Mouse (Mus musculus) intestine, embryonic 14.5 days (tissue): ENCODE data around the gene Mtf1. TPM values are rescaled to one million over a fixed set of nuclear protein-coding genes. Genes with fewer than 3 reads are reported as not detected.

Experiments
- ATAC-seq: fragments of 200-750 bp; cut with Nextera tagmentation; replicated peaks from 2 replicates; pipeline ENCODE4 v1.8.0; 2017; ENCODE audit warnings: low read depth, moderate number of reproducible peaks, moderate TSS enrichment, moderate library complexity; ENCODE audit not compliant: low FRiP score, low TSS enrichment
- DNase-seq: peaks from one replicate; pipeline ENCODE4 v3.0.0-alpha.2; 2018; ENCODE audit warnings: low spot score
- H3K27ac ChIP-seq: fragments of 300-500 bp; sonication (generic); 2 replicates; pipeline ENCODE4 v1.5.1; 2014; ENCODE audit warnings: low read depth, mild to moderate bottlenecking, control low read depth
- H3K27me3 ChIP-seq: fragments of 300-500 bp; sonication (generic); replicated peaks from 2 replicates; pipeline ENCODE4 v1.6.1; 2014; ENCODE audit warnings: low read length, control low read depth; ENCODE audit not compliant: control insufficient read depth, insufficient read depth
- H3K36me3 ChIP-seq: fragments of 300-500 bp; sonication (generic); 2 replicates; pipeline ENCODE4 v1.6.1; 2014; ENCODE audit warnings: low read length, control low read depth; ENCODE audit not compliant: control insufficient read depth, insufficient read depth
- H3K4me1 ChIP-seq: fragments of 300-500 bp; sonication (generic); replicated peaks from 2 replicates; pipeline ENCODE4 v1.6.1; 2014; ENCODE audit warnings: low read length, control low read depth, mixed read lengths; ENCODE audit not compliant: control insufficient read depth, insufficient read depth
- H3K4me2 ChIP-seq: fragments of 300-500 bp; sonication (generic); 2 replicates; pipeline ENCODE4 v1.6.1; 2014; ENCODE audit warnings: low read length
- H3K4me3 ChIP-seq: fragments of 300-500 bp; sonication (generic); 2 replicates; pipeline ENCODE4 v1.5.1; 2014; ENCODE audit warnings: low read depth, low read length, control low read depth, mixed read lengths
- H3K9ac ChIP-seq: fragments of 300-500 bp; sonication (generic); 2 replicates; pipeline ENCODE4 v1.6.1; 2014; ENCODE audit warnings: mild to moderate bottlenecking, low read length
- H3K9me3 ChIP-seq: fragments of 300-500 bp; sonication (generic); 2 replicates; pipeline ENCODE4 v1.6.1; 2016; ENCODE audit warnings: low read length, control low read depth; ENCODE audit not compliant: control insufficient read depth
- WGBS: fragments of 180-500 bp; shearing (Covaris S2); extraction: QIAGEN DNeasy Blood & Tissue Kit; methylation state at CpG from one replicate; pipeline ENCODE4 v1.1.7; 2014; 5-methylcytosine and 5-hydroxymethylcytosine counted together
- polyA plus RNA-seq: library from polyadenylated mRNA; unstranded; fragments of >200 nt; fragmentation: Nextera tagmentation; extraction: Ambion mirVana; gene quantifications from 2 replicates; pipeline ENCODE4 v1.2.1, GENCODE M21; 2014

Mtf1 gene
- polyA plus RNA-seq, 1 experiment from 2014 or later = 11.9 TPM

- H3K36me3 ChIP-seq = peaks cover 21% of the 10 kb centered on the region
- under 1% methylated on average over 74 of the region's 75 CpGs for WGBS
- peak within 1 kb of the TSS; percentile 88 for H3K9ac ChIP-seq
- ATAC-seq (peak; percentile 79), DNase-seq (peak; percentile 74)
- peaks cover 16% of the 10 kb centered on the region for H3K4me1 ChIP-seq
- peak within 1 kb of the TSS; percentile 89 for H3K4me2 ChIP-seq
- H3K9me3 ChIP-seq = no peaks in the 10 kb centered on the region
- peak within 1 kb of the TSS; percentile 90 for H3K4me3 ChIP-seq
- H3K27me3 ChIP-seq = no peaks in the 10 kb centered on the region
- peak within 1 kb of the TSS; percentile 91 for H3K27ac ChIP-seq
Observed at GRCm38 (mm10) chr4:124850933-124851658, 49.2 kb downstream of the Mtf1 start, which contains the start of gene 1110065P20Rik. Gene 1110065P20Rik (minus strand): TSS chr4:124851196.

DNA sequence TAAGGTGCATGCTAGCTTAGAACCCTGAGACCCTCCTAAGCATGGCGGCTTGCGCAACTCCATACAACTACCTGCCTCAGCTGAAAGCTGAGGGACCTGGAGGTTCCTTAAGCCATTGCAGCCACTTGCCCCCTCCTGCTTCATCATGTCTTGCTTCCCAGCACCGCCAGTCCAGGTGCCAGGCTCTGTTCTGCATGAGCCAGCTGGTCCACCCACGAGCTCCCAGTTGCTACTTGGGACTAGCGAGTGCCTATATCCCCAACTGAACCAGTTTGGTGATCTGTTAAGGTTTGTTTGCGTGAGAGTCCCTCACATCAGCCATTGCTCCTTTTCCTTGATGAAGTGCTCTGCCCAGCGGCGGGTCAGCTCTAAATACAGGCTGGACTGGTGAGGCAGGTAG lies 54.4 kb downstream of the Mtf1 start:
- H3K4me2 ChIP-seq = no peak overlapping the region
- no peak overlapping the region for H3K4me3 ChIP-seq
- peaks cover 8% of the 10 kb centered on the region for H3K27me3 ChIP-seq
- H3K27ac ChIP-seq = no peak overlapping the region
- no peak overlapping the region for H3K9ac ChIP-seq
- H3K36me3 ChIP-seq = peaks cover 29% of the 10 kb centered on the region
- DNase-seq = no peak
- no peaks in the 10 kb centered on the region for H3K9me3 ChIP-seq
- WGBS = 95% methylated on average over 8 of the region's 8 CpGs
- H3K4me1 ChIP-seq = peaks cover 8% of the 10 kb centered on the region
- no peak for ATAC-seq

DNA sequence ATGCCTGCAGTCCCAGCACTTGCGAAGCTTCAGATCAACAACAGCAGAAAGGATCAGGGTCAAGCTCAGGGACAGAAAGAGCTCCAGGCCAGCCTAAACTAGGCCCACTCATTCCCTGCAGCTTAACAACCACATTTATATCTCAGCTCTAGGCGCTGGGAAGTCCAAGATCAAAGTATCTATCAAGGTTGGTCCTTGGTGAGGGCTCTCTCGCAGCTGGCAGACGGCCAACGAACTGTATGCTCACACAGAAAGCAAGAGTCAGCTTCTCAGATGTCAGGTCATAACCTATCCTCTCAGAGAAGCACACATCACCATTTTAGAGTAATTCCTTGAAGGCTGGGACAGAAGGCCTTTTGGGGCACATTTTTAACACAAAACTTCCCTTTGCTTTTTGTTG lies 56.5 kb downstream of the Mtf1 start:
- peaks cover 29% of the 10 kb centered on the region for H3K36me3 ChIP-seq
- no peaks in the 10 kb centered on the region for H3K9me3 ChIP-seq
- H3K27me3 ChIP-seq = peaks cover 28% of the 10 kb centered on the region
- DNase-seq (no peak), ATAC-seq (no peak)
- H3K27ac ChIP-seq = no peak overlapping the region
- H3K4me2 ChIP-seq = no peak overlapping the region
- no peak overlapping the region for H3K9ac ChIP-seq
- 70% methylated on average over 5 of the region's 5 CpGs for WGBS
- H3K4me3 ChIP-seq = no peak overlapping the region
- H3K4me1 ChIP-seq = no peaks in the 10 kb centered on the region

DNA sequence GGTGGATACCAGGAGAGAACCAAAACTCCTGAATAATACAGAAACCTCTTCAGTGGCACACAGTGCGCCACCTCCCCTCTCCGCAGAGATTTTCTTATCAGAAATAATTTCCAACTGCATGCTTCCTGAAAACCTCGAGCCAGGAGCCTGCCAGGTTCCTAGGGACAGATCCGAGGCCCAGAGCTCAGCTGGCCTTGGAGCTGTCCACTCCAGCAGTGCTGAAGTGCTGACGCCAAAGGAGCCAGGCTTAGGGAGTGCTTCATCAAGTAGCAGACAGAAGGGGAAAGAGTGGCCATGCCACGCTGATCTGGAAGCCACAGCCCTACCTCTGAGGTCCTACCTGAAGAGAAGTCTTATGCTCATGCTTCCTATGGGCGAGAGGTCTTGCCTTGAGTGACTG lies 58.5 kb downstream of the Mtf1 start:
- H3K4me3 ChIP-seq = no peak overlapping the region
- DNase-seq = peak; percentile 95
- H3K9ac ChIP-seq = no peak overlapping the region
- no peaks in the 10 kb centered on the region for H3K4me1 ChIP-seq
- H3K9me3 ChIP-seq = no peaks in the 10 kb centered on the region
- H3K27ac ChIP-seq = no peak overlapping the region
- peaks cover 33% of the 10 kb centered on the region for H3K27me3 ChIP-seq
- no peak overlapping the region for H3K4me2 ChIP-seq
- H3K36me3 ChIP-seq = peaks cover 14% of the 10 kb centered on the region
- 0 out of 2 replicates have a peak, but pooled peaks have one; percentile 16 for ATAC-seq
- WGBS = 12% methylated on average over 7 of the region's 7 CpGs

GRCm38 (mm10) chr4:124861283-124862188 lies 59.6 kb downstream of the Mtf1 start, which contains the start of gene Maneal:
Gene Maneal (minus strand): TSS chr4:124862171.
- no peaks in the 10 kb centered on the region for H3K4me1 ChIP-seq
- H3K4me2 ChIP-seq = peak within 1 kb of the TSS; percentile 72
- peaks cover 4% of the 10 kb centered on the region for H3K36me3 ChIP-seq
- DNase-seq = no peak
- 0 out of 2 replicates have a peak within 1 kb of the TSS, but pooled peaks have one; percentile 27 for H3K9ac ChIP-seq
- no peaks in the 10 kb centered on the region for H3K9me3 ChIP-seq
- 5% methylated on average over 60 of the region's 77 CpGs for WGBS
- peak within 1 kb of the TSS; percentile 39 for H3K4me3 ChIP-seq
- no peak within 1 kb of the TSS for H3K27ac ChIP-seq
- H3K27me3 ChIP-seq = peaks cover 33% of the 10 kb centered on the region
- no peak; the same call in 1 of the 2 replicates for ATAC-seq

- 93% methylated on average over 1 of the region's 1 CpGs for WGBS
- Histone ChIP-seq H3K4me3 (no peak overlapping the region), H3K36me3 (no peaks in the 10 kb centered on the region), H3K9ac (no peak overlapping the region), H3K4me1 (no peaks in the 10 kb centered on the region), H3K27me3 (no peaks in the 10 kb centered on the region), H3K4me2 (no peak overlapping the region), H3K27ac (no peak overlapping the region), H3K9me3 (no peaks in the 10 kb centered on the region)
- no peak for DNase-seq
- no peak for ATAC-seq
Observed at GRCm38 (mm10) chr4:124872719-124873118, 70.8 kb downstream of the Mtf1 start.

GRCm38 (mm10) chr4:124880599-124880998 lies 78.7 kb downstream of the Mtf1 start, which contains the start of gene Epha10:
Gene Epha10 (plus strand): TSS chr4:124880899.
- 5% methylated on average over 11 of the region's 11 CpGs for WGBS
- Histone ChIP-seq H3K4me1 (no peaks in the 10 kb centered on the region), H3K9me3 (no peaks in the 10 kb centered on the region), H3K9ac (no peak within 1 kb of the TSS), H3K36me3 (no peaks in the 10 kb centered on the region), H3K27me3 (peaks cover 59% of the 10 kb centered on the region), H3K27ac (no peak within 1 kb of the TSS), H3K4me2 (peak within 1 kb of the TSS; percentile 57), H3K4me3 (peak within 1 kb of the TSS; percentile 26)
- no peak for DNase-seq
- no peak for ATAC-seq

DNA sequence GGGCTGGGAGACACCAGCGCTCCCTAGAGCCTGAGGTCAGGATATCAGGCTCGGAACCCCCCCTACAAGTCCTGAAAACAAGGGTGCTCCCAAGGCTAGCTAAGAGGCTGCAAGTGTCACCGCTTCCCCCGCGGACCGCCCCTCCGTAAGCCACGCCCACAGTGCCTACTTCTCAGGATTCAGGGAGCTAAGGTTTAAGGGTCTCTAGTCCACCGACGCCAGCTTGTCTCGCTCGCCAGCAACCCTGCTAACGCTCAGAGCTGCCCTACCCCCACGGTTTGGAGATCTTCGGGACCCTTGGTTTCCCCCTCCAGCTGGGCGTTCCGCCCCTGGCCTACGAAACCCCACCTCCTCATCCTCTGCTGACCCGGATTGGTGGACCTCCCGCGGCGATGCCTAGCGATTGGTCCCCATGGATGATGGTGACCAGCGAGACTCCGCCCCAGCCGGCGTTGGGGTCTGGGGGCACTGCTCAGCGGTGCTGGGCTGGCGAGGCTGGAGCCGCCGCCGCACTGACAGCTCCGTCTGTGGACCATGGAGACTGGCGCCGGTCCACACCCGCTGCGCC lies 79.5 kb downstream of the Mtf1 start:
- Histone ChIP-seq H3K4me1 (no peaks in the 10 kb centered on the region), H3K4me2 (peak overlapping the region; percentile 57), H3K27ac (no peak overlapping the region), H3K27me3 (peaks cover 68% of the 10 kb centered on the region), H3K9ac (no peak overlapping the region), H3K4me3 (peak overlapping the region; percentile 26), H3K36me3 (no peaks in the 10 kb centered on the region), H3K9me3 (no peaks in the 10 kb centered on the region)
- ATAC-seq (peak; percentile 56), DNase-seq (peak; percentile 72)
- WGBS = 1% methylated on average over 37 of the region's 37 CpGs
